Mouse (Mus musculus): ENCODE results near the gene Slc25a19. TPM values are rescaled to one million over a fixed set of nuclear protein-coding genes. Genes with fewer than 3 reads are reported as not detected.
A peak's percentile ranks its signal among the peaks of the same experiment; 100 is the strongest.

The Slc25a19 gene
- polyA plus RNA-seq, 1 experiment from 2014 or later: 23.0 TPM

- Histone ChIP-seq H3K27me3 (ENCODE audit: control insufficient read depth, insufficient read depth, low read length) (no peaks in the 10 kb centered on the region), H3K27ac (ENCODE audit: low read depth, low read length) (peak overlapping the region; percentile 83), H3K4me2 (ENCODE audit: low read depth) (peak overlapping the region; percentile 83), H3K9me3 (ENCODE audit: control insufficient read depth, low read length) (no peaks in the 10 kb centered on the region), H3K36me3 (ENCODE audit: control insufficient read depth, insufficient read depth, low read length) (peaks cover 19% of the 10 kb centered on the region), H3K4me1 (ENCODE audit: control insufficient read depth, insufficient read depth, low read length) (peaks cover 16% of the 10 kb centered on the region), H3K9ac (ENCODE audit: low read length) (peak overlapping the region; percentile 95), H3K4me3 (ENCODE audit: low read depth, low read length) (peak overlapping the region; percentile 98)
- no peak for ATAC-seq (ENCODE audit: insufficient read depth, low FRiP score, low TSS enrichment)
- 7% methylated on average over 15 of the region's 15 CpGs for WGBS
- no peak for DNase-seq (ENCODE audit: low spot score)
These were observed 25.0 kb downstream of the Slc25a19 start for GRCm38 (mm10) chr11:115603128-115603475.

- no peak for ATAC-seq (ENCODE audit: insufficient read depth, low FRiP score, low TSS enrichment)
- Histone ChIP-seq H3K4me2 (ENCODE audit: low read depth) (no peak overlapping the region), H3K9ac (ENCODE audit: low read length) (no peak overlapping the region), H3K36me3 (ENCODE audit: control insufficient read depth, insufficient read depth, low read length) (peaks cover 6% of the 10 kb centered on the region), H3K27ac (ENCODE audit: low read depth, low read length) (no peak overlapping the region), H3K9me3 (ENCODE audit: control insufficient read depth, low read length) (no peaks in the 10 kb centered on the region), H3K4me3 (ENCODE audit: low read depth, low read length) (no peak overlapping the region), H3K4me1 (ENCODE audit: control insufficient read depth, insufficient read depth, low read length) (peaks cover 16% of the 10 kb centered on the region), H3K27me3 (ENCODE audit: control insufficient read depth, insufficient read depth, low read length) (no peaks in the 10 kb centered on the region)
- DNase-seq (ENCODE audit: low spot score): no peak
- WGBS: 96% methylated on average over 4 of the region's 4 CpGs
These were observed 26.9 kb downstream of the Slc25a19 start for GRCm38 (mm10) chr11:115601174-115601573.

- 97% methylated on average over 15 of the region's 15 CpGs for WGBS
These were observed 27.4 kb downstream of the Slc25a19 start for GRCm38 (mm10) chr11:115600743-115601142.

GRCm38 (mm10) chr11:115599722-115600121, 28.4 kb downstream of the Slc25a19 start:
- Histone ChIP-seq H3K4me3 (ENCODE audit: low read depth, low read length) (no peak overlapping the region), H3K4me2 (ENCODE audit: low read depth) (no peak overlapping the region), H3K27me3 (ENCODE audit: control insufficient read depth, insufficient read depth, low read length) (no peaks in the 10 kb centered on the region), H3K27ac (ENCODE audit: low read depth, low read length) (no peak overlapping the region), H3K9me3 (ENCODE audit: control insufficient read depth, low read length) (no peaks in the 10 kb centered on the region), H3K36me3 (ENCODE audit: control insufficient read depth, insufficient read depth, low read length) (peaks cover 8% of the 10 kb centered on the region), H3K4me1 (ENCODE audit: control insufficient read depth, insufficient read depth, low read length) (peaks cover 14% of the 10 kb centered on the region), H3K9ac (ENCODE audit: low read length) (no peak overlapping the region)
- DNase-seq (ENCODE audit: low spot score): no peak
- 94% methylated on average over 7 of the region's 7 CpGs for WGBS
- no peak for ATAC-seq (ENCODE audit: insufficient read depth, low FRiP score, low TSS enrichment)

More at GRCm38 (mm10) chr11:115600743-115601142, 27.4 kb downstream of the Slc25a19 start:
- no peak overlapping the region for H3K4me3 ChIP-seq (ENCODE audit: low read depth, low read length)
- H3K27me3 ChIP-seq (ENCODE audit: control insufficient read depth, insufficient read depth, low read length): no peaks in the 10 kb centered on the region
- H3K9me3 ChIP-seq (ENCODE audit: control insufficient read depth, low read length): no peaks in the 10 kb centered on the region
- peaks cover 6% of the 10 kb centered on the region for H3K36me3 ChIP-seq (ENCODE audit: control insufficient read depth, insufficient read depth, low read length)
- no peak overlapping the region for H3K9ac ChIP-seq (ENCODE audit: low read length)
- H3K27ac ChIP-seq (ENCODE audit: low read depth, low read length): no peak overlapping the region
- no peak for ATAC-seq (ENCODE audit: insufficient read depth, low FRiP score, low TSS enrichment)
- no peak for DNase-seq (ENCODE audit: low spot score)
- peaks cover 16% of the 10 kb centered on the region for H3K4me1 ChIP-seq (ENCODE audit: control insufficient read depth, insufficient read depth, low read length)
- H3K4me2 ChIP-seq (ENCODE audit: low read depth): no peak overlapping the region

- H3K27me3 ChIP-seq (ENCODE audit: control insufficient read depth, insufficient read depth, low read length): no peaks in the 10 kb centered on the region
- H3K4me2 ChIP-seq (ENCODE audit: low read depth): no peak overlapping the region
- H3K4me1 ChIP-seq (ENCODE audit: control insufficient read depth, insufficient read depth, low read length): peaks cover 11% of the 10 kb centered on the region
- DNase-seq (ENCODE audit: low spot score): no peak
- ATAC-seq (ENCODE audit: insufficient read depth, low FRiP score, low TSS enrichment): no peak
- H3K27ac ChIP-seq (ENCODE audit: low read depth, low read length): no peak overlapping the region
- peaks cover 13% of the 10 kb centered on the region for H3K36me3 ChIP-seq (ENCODE audit: control insufficient read depth, insufficient read depth, low read length)
- H3K9me3 ChIP-seq (ENCODE audit: control insufficient read depth, low read length): no peaks in the 10 kb centered on the region
- no peak overlapping the region for H3K9ac ChIP-seq (ENCODE audit: low read length)
- WGBS: 85% methylated on average over 4 of the region's 4 CpGs
- H3K4me3 ChIP-seq (ENCODE audit: low read depth, low read length): no peak overlapping the region
These were observed 29.8 kb downstream of the Slc25a19 start for GRCm38 (mm10) chr11:115598309-115598708.

- H3K4me3 ChIP-seq (ENCODE audit: low read depth, low read length): no peak overlapping the region
- no peaks in the 10 kb centered on the region for H3K27me3 ChIP-seq (ENCODE audit: control insufficient read depth, insufficient read depth, low read length)
- WGBS: 96% methylated on average over 3 of the region's 3 CpGs
- no peak overlapping the region for H3K4me2 ChIP-seq (ENCODE audit: low read depth)
- ATAC-seq (ENCODE audit: insufficient read depth, low FRiP score, low TSS enrichment) (no peak), DNase-seq (ENCODE audit: low spot score) (no peak)
- no peaks in the 10 kb centered on the region for H3K9me3 ChIP-seq (ENCODE audit: control insufficient read depth, low read length)
- H3K27ac ChIP-seq (ENCODE audit: low read depth, low read length): no peak overlapping the region
- no peaks in the 10 kb centered on the region for H3K4me1 ChIP-seq (ENCODE audit: control insufficient read depth, insufficient read depth, low read length)
- H3K36me3 ChIP-seq (ENCODE audit: control insufficient read depth, insufficient read depth, low read length): peaks cover 16% of the 10 kb centered on the region
- H3K9ac ChIP-seq (ENCODE audit: low read length): no peak overlapping the region
These were observed 32.9 kb downstream of the Slc25a19 start for GRCm38 (mm10) chr11:115595209-115595608.

GRCm38 (mm10) chr11:115590526-115591075, 37.5 kb downstream of the Slc25a19 start:
- H3K27ac ChIP-seq (ENCODE audit: low read depth, low read length): no peak overlapping the region
- H3K9me3 ChIP-seq (ENCODE audit: control insufficient read depth, low read length): no peaks in the 10 kb centered on the region
- ATAC-seq (ENCODE audit: insufficient read depth, low FRiP score, low TSS enrichment) (no peak), DNase-seq (ENCODE audit: low spot score) (no peak)
- H3K27me3 ChIP-seq (ENCODE audit: control insufficient read depth, insufficient read depth, low read length): no peaks in the 10 kb centered on the region
- no peaks in the 10 kb centered on the region for H3K4me1 ChIP-seq (ENCODE audit: control insufficient read depth, insufficient read depth, low read length)
- H3K4me3 ChIP-seq (ENCODE audit: low read depth, low read length): no peak overlapping the region
- H3K4me2 ChIP-seq (ENCODE audit: low read depth): no peak overlapping the region
- WGBS: 80% methylated on average over 2 of the region's 2 CpGs
- H3K9ac ChIP-seq (ENCODE audit: low read length): no peak overlapping the region
- peaks cover 36% of the 10 kb centered on the region for H3K36me3 ChIP-seq (ENCODE audit: control insufficient read depth, insufficient read depth, low read length)

- H3K36me3 ChIP-seq (ENCODE audit: control insufficient read depth, insufficient read depth, low read length): peaks cover 42% of the 10 kb centered on the region
- no peak for ATAC-seq (ENCODE audit: insufficient read depth, low FRiP score, low TSS enrichment)
These were observed 40.1 kb downstream of the Slc25a19 start for GRCm38 (mm10) chr11:115587984-115588383.

GRCm38 (mm10) chr11:115586403-115586802, 41.7 kb downstream of the Slc25a19 start:
- H3K27me3 ChIP-seq (ENCODE audit: control insufficient read depth, insufficient read depth, low read length): no peaks in the 10 kb centered on the region
- ATAC-seq (ENCODE audit: insufficient read depth, low FRiP score, low TSS enrichment) (no peak), DNase-seq (ENCODE audit: low spot score) (no peak)
- no peak overlapping the region for H3K4me3 ChIP-seq (ENCODE audit: low read depth, low read length)
- no peak overlapping the region for H3K4me2 ChIP-seq (ENCODE audit: low read depth)
- no peak overlapping the region for H3K27ac ChIP-seq (ENCODE audit: low read depth, low read length)
- 91% methylated on average over 9 of the region's 9 CpGs for WGBS
- no peak overlapping the region for H3K9ac ChIP-seq (ENCODE audit: low read length)
- H3K36me3 ChIP-seq (ENCODE audit: control insufficient read depth, insufficient read depth, low read length): peaks cover 48% of the 10 kb centered on the region
- no peaks in the 10 kb centered on the region for H3K9me3 ChIP-seq (ENCODE audit: control insufficient read depth, low read length)
- H3K4me1 ChIP-seq (ENCODE audit: control insufficient read depth, insufficient read depth, low read length): no peaks in the 10 kb centered on the region

More at GRCm38 (mm10) chr11:115587984-115588383, 40.1 kb downstream of the Slc25a19 start:
- Histone ChIP-seq H3K9ac (ENCODE audit: low read length) (no peak overlapping the region), H3K9me3 (ENCODE audit: control insufficient read depth, low read length) (no peaks in the 10 kb centered on the region), H3K27me3 (ENCODE audit: control insufficient read depth, insufficient read depth, low read length) (no peaks in the 10 kb centered on the region), H3K4me2 (ENCODE audit: low read depth) (no peak overlapping the region), H3K4me3 (ENCODE audit: low read depth, low read length) (no peak overlapping the region), H3K27ac (ENCODE audit: low read depth, low read length) (no peak overlapping the region), H3K4me1 (ENCODE audit: control insufficient read depth, insufficient read depth, low read length) (no peaks in the 10 kb centered on the region)
- no peak for DNase-seq (ENCODE audit: low spot score)
- 83% methylated on average over 9 of the region's 9 CpGs for WGBS
